Mouse (Mus musculus): Measurements from ENCODE around the gene Maea. TPM values are rescaled to one million over a fixed set of nuclear protein-coding genes. Genes with fewer than 3 reads are reported as not detected.

Maea gene
- polyA plus RNA-seq, 1 experiment from 2014 or later: 157 TPM

- 88% methylated on average over 3 of the region's 3 CpGs for WGBS
- H3K27me3 ChIP-seq (ENCODE audit: control insufficient read depth, insufficient read depth, low read length): no peaks in the 10 kb centered on the region
Observed at GRCm38 (mm10) chr5:33351556-33352272, 16.4 kb downstream of the Maea start.

GRCm38 (mm10) chr5:33352273-33352645 is 16.9 kb downstream of the Maea start:
- no peaks in the 10 kb centered on the region for H3K4me1 ChIP-seq (ENCODE audit: control insufficient read depth, insufficient read depth, low read length)
- no peak overlapping the region for H3K9ac ChIP-seq (ENCODE audit: low read length)
- no peak for DNase-seq (ENCODE audit: low spot score, missing footprints)
- H3K27ac ChIP-seq (ENCODE audit: low read depth, low read length): no peak overlapping the region
- ATAC-seq (ENCODE audit: low FRiP score): no peak
- 78% methylated on average over 8 of the region's 8 CpGs for WGBS
- H3K36me3 ChIP-seq (ENCODE audit: control insufficient read depth, insufficient read depth, low read length): no peaks in the 10 kb centered on the region
- no peaks in the 10 kb centered on the region for H3K9me3 ChIP-seq (ENCODE audit: control insufficient read depth, low read length)
- H3K27me3 ChIP-seq (ENCODE audit: control insufficient read depth, insufficient read depth, low read length): no peaks in the 10 kb centered on the region
- no peak overlapping the region for H3K4me2 ChIP-seq
- no peak overlapping the region for H3K4me3 ChIP-seq (ENCODE audit: low read depth, low read length)

More at GRCm38 (mm10) chr5:33351556-33352272, 16.4 kb downstream of the Maea start:
- no peaks in the 10 kb centered on the region for H3K9me3 ChIP-seq (ENCODE audit: control insufficient read depth, low read length)
- no peak overlapping the region for H3K9ac ChIP-seq (ENCODE audit: low read length)
- ATAC-seq (ENCODE audit: low FRiP score) (no peak), DNase-seq (ENCODE audit: low spot score, missing footprints) (no peak)
- H3K4me3 ChIP-seq (ENCODE audit: low read depth, low read length): no peak overlapping the region
- no peak overlapping the region for H3K27ac ChIP-seq (ENCODE audit: low read depth, low read length)
- no peak overlapping the region for H3K4me2 ChIP-seq
- no peaks in the 10 kb centered on the region for H3K4me1 ChIP-seq (ENCODE audit: control insufficient read depth, insufficient read depth, low read length)
- H3K36me3 ChIP-seq (ENCODE audit: control insufficient read depth, insufficient read depth, low read length): no peaks in the 10 kb centered on the region

- H3K9me3 ChIP-seq (ENCODE audit: control insufficient read depth, low read length): no peaks in the 10 kb centered on the region
- no peaks in the 10 kb centered on the region for H3K36me3 ChIP-seq (ENCODE audit: control insufficient read depth, insufficient read depth, low read length)
- no peaks in the 10 kb centered on the region for H3K27me3 ChIP-seq (ENCODE audit: control insufficient read depth, insufficient read depth, low read length)
- H3K4me1 ChIP-seq (ENCODE audit: control insufficient read depth, insufficient read depth, low read length): no peaks in the 10 kb centered on the region
- H3K4me2 ChIP-seq: no peak overlapping the region
- no peak overlapping the region for H3K4me3 ChIP-seq (ENCODE audit: low read depth, low read length)
- no peak overlapping the region for H3K27ac ChIP-seq (ENCODE audit: low read depth, low read length)
- no peak for DNase-seq (ENCODE audit: low spot score, missing footprints)
- no peak overlapping the region for H3K9ac ChIP-seq (ENCODE audit: low read length)
- WGBS: 87% methylated on average over 3 of the region's 3 CpGs
- no peak for ATAC-seq (ENCODE audit: low FRiP score)
Observed at GRCm38 (mm10) chr5:33353011-33353410, 17.7 kb downstream of the Maea start.

GRCm38 (mm10) chr5:33357494-33357893 is 22.2 kb downstream of the Maea start:
- Histone ChIP-seq H3K4me2 (no peak overlapping the region), H3K9me3 (ENCODE audit: control insufficient read depth, low read length) (no peaks in the 10 kb centered on the region), H3K36me3 (ENCODE audit: control insufficient read depth, insufficient read depth, low read length) (peaks cover 8% of the 10 kb centered on the region; the same call in 1 of the 2 replicates), H3K4me1 (ENCODE audit: control insufficient read depth, insufficient read depth, low read length) (no peaks in the 10 kb centered on the region; the same call in 1 of the 2 replicates), H3K9ac (ENCODE audit: low read length) (no peak overlapping the region), H3K4me3 (ENCODE audit: low read depth, low read length) (no peak overlapping the region), H3K27me3 (ENCODE audit: control insufficient read depth, insufficient read depth, low read length) (no peaks in the 10 kb centered on the region), H3K27ac (ENCODE audit: low read depth, low read length) (no peak overlapping the region)
- WGBS: 100% methylated on average over 1 of the region's 1 CpGs
- DNase-seq (ENCODE audit: low spot score, missing footprints) (no peak), ATAC-seq (ENCODE audit: low FRiP score) (no peak)

GRCm38 (mm10) chr5:33358467-33358866 is 23.2 kb downstream of the Maea start:
- no peak for ATAC-seq (ENCODE audit: low FRiP score)
- Histone ChIP-seq H3K9me3 (ENCODE audit: control insufficient read depth, low read length) (no peaks in the 10 kb centered on the region), H3K27me3 (ENCODE audit: control insufficient read depth, insufficient read depth, low read length) (no peaks in the 10 kb centered on the region), H3K36me3 (ENCODE audit: control insufficient read depth, insufficient read depth, low read length) (peaks cover 9% of the 10 kb centered on the region; the same call in 1 of the 2 replicates), H3K27ac (ENCODE audit: low read depth, low read length) (no peak overlapping the region), H3K4me1 (ENCODE audit: control insufficient read depth, insufficient read depth, low read length) (no peaks in the 10 kb centered on the region; the same call in 1 of the 2 replicates), H3K9ac (ENCODE audit: low read length) (no peak overlapping the region), H3K4me3 (ENCODE audit: low read depth, low read length) (no peak overlapping the region), H3K4me2 (no peak overlapping the region)
- WGBS: 97% methylated on average over 4 of the region's 4 CpGs
- peak; percentile 28 for DNase-seq (ENCODE audit: low spot score, missing footprints)

GRCm38 (mm10) chr5:33363263-33363662 is 28.0 kb downstream of the Maea start:
- H3K9me3 ChIP-seq (ENCODE audit: control insufficient read depth, low read length): no peaks in the 10 kb centered on the region
- peaks cover 32% of the 10 kb centered on the region for H3K36me3 ChIP-seq (ENCODE audit: control insufficient read depth, insufficient read depth, low read length)
- no peak overlapping the region for H3K27ac ChIP-seq (ENCODE audit: low read depth, low read length)
- no peak overlapping the region for H3K9ac ChIP-seq (ENCODE audit: low read length)
- H3K4me1 ChIP-seq (ENCODE audit: control insufficient read depth, insufficient read depth, low read length): no peaks in the 10 kb centered on the region; the same call in 1 of the 2 replicates
- H3K27me3 ChIP-seq (ENCODE audit: control insufficient read depth, insufficient read depth, low read length): no peaks in the 10 kb centered on the region
- no peak overlapping the region for H3K4me3 ChIP-seq (ENCODE audit: low read depth, low read length)
- ATAC-seq (ENCODE audit: low FRiP score) (no peak), DNase-seq (ENCODE audit: low spot score, missing footprints) (peak; percentile 21)
- H3K4me2 ChIP-seq: no peak overlapping the region
- WGBS: 93% methylated on average over 5 of the region's 5 CpGs

GRCm38 (mm10) chr5:33368651-33369050 is 33.3 kb downstream of the Maea start:
- Histone ChIP-seq H3K4me1 (ENCODE audit: control insufficient read depth, insufficient read depth, low read length) (no peaks in the 10 kb centered on the region), H3K36me3 (ENCODE audit: control insufficient read depth, insufficient read depth, low read length) (peaks cover 42% of the 10 kb centered on the region), H3K4me2 (no peak overlapping the region), H3K4me3 (ENCODE audit: low read depth, low read length) (no peak overlapping the region), H3K27me3 (ENCODE audit: control insufficient read depth, insufficient read depth, low read length) (no peaks in the 10 kb centered on the region), H3K27ac (ENCODE audit: low read depth, low read length) (no peak overlapping the region), H3K9me3 (ENCODE audit: control insufficient read depth, low read length) (no peaks in the 10 kb centered on the region), H3K9ac (ENCODE audit: low read length) (no peak overlapping the region)
- ATAC-seq (ENCODE audit: low FRiP score) (no peak), DNase-seq (ENCODE audit: low spot score, missing footprints) (peak; percentile 47)
- WGBS: 95% methylated on average over 4 of the region's 4 CpGs

GRCm38 (mm10) chr5:33371137-33371536 is 35.8 kb downstream of the Maea start:
- Histone ChIP-seq H3K9me3 (ENCODE audit: control insufficient read depth, low read length) (no peaks in the 10 kb centered on the region), H3K9ac (ENCODE audit: low read length) (no peak overlapping the region), H3K27me3 (ENCODE audit: control insufficient read depth, insufficient read depth, low read length) (no peaks in the 10 kb centered on the region), H3K4me2 (no peak overlapping the region), H3K27ac (ENCODE audit: low read depth, low read length) (no peak overlapping the region), H3K4me1 (ENCODE audit: control insufficient read depth, insufficient read depth, low read length) (no peaks in the 10 kb centered on the region), H3K36me3 (ENCODE audit: control insufficient read depth, insufficient read depth, low read length) (peaks cover 33% of the 10 kb centered on the region), H3K4me3 (ENCODE audit: low read depth, low read length) (no peak overlapping the region)
- peak; percentile 72 for DNase-seq (ENCODE audit: low spot score, missing footprints)
- no peak for ATAC-seq (ENCODE audit: low FRiP score)

GRCm38 (mm10) chr5:33371668-33372067 is 36.4 kb downstream of the Maea start:
- peaks cover 32% of the 10 kb centered on the region for H3K36me3 ChIP-seq (ENCODE audit: control insufficient read depth, insufficient read depth, low read length)
- H3K9ac ChIP-seq (ENCODE audit: low read length): no peak overlapping the region

More at GRCm38 (mm10) chr5:33371668-33372067, 36.4 kb downstream of the Maea start:
- no peak overlapping the region for H3K4me2 ChIP-seq
- no peak overlapping the region for H3K4me3 ChIP-seq (ENCODE audit: low read depth, low read length)
- WGBS: 93% methylated on average over 4 of the region's 4 CpGs
- H3K27ac ChIP-seq (ENCODE audit: low read depth, low read length): no peak overlapping the region
- H3K4me1 ChIP-seq (ENCODE audit: control insufficient read depth, insufficient read depth, low read length): no peaks in the 10 kb centered on the region
- no peak for ATAC-seq (ENCODE audit: low FRiP score)
- DNase-seq (ENCODE audit: low spot score, missing footprints): peak; percentile 47
- no peaks in the 10 kb centered on the region for H3K27me3 ChIP-seq (ENCODE audit: control insufficient read depth, insufficient read depth, low read length)
- H3K9me3 ChIP-seq (ENCODE audit: control insufficient read depth, low read length): no peaks in the 10 kb centered on the region

Measured in midbrain, embryonic 11.5 days (tissue).